Mouse (Mus musculus) cerebellum, adult 2 months (tissue): ENCODE data around the gene Noct.

Experiments
- CTCF ChIP-seq: fragments of 200-500 bp; IDR thresholded peaks from 2 replicates; pipeline ENCODE4 v1.5.1; 2011; ENCODE audit warnings: low read depth, mild to moderate bottlenecking, control low read depth, low read length, moderate library complexity, borderline replicate concordance; ENCODE audit not compliant: insufficient read depth
- POLR2A ChIP-seq: fragments of 200-500 bp; IDR thresholded peaks from 2 replicates; pipeline ENCODE4 v1.6.1; 2011; ENCODE audit warnings: low read length, control low read depth, borderline replicate concordance; ENCODE audit not compliant: insufficient read depth

DNA sequence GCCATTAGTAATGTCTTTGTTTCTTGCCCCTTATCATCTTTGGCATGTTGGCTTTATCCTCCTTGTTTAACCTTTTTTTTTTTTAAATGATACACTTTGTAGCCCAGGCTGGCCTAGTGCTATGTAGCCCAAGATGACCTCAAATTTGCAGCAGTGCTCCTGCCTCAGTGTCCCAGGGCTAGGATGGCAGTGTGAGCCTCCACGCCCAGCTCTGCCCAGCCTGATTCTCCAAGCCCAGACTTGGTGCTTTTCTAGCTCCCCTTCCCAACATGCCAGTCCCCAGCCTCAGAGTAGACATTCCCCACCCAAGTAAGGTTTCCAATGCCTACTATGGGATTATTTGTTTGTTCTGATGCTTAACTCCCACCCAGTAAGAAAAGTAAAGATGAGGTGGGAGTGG, 28.0 kb downstream of the Noct start:
- no peak for TF ChIP-seq POLR2A
- no peak for TF ChIP-seq CTCF
